Mouse (Mus musculus) monocyte, adult 2 months (primary cell): Measurements from ENCODE around the gene Eml6.

Experiments
- DNase-seq, 2 experiments: peaks; one replicate each; pipeline ENCODE4 v3.0.0; 2022; ENCODE audit warnings: low spot score in 2 of 2, low read depth in 1 of 2

Gene Eml6

GRCm38 (mm10) chr11:29702721-29703120, 323.1 kb downstream of the Eml6 start:
- no peak for DNase-seq

- no peak for DNase-seq
Measured at GRCm38 (mm10) chr11:29694754-29695153, 331.1 kb downstream of the Eml6 start.

- DNase-seq = peak; percentile 64 to 78
Measured at GRCm38 (mm10) chr11:29693576-29694410, 332.0 kb downstream of the Eml6 start.
